Mouse (Mus musculus) kidney, adult 2 months (tissue): ENCODE results near the gene Dohh.

Experiments used
- CTCF ChIP-seq: fragments of 200-500 bp; conservative IDR thresholded peaks from 2 replicates; pipeline ENCODE4 v1.5.1; 2011; ENCODE audit warnings: low read depth, mild to moderate bottlenecking, control low read depth, low read length, moderate library complexity, mixed read lengths; ENCODE audit not compliant: insufficient read depth, insufficient read length
- POLR2A ChIP-seq: fragments of 200-500 bp; IDR thresholded peaks from one replicate; pipeline ENCODE4 v1.6.1; 2011; ENCODE audit warnings: low read depth, low read length, control low read depth

- peak; percentile 69 for TF ChIP-seq CTCF
- TF ChIP-seq POLR2A, result no peak
Observed at GRCm38 (mm10) chr10:81341333-81341949, 42.8 kb upstream of the Dohh start.
